Mouse (Mus musculus) embryonic facial prominence, embryonic 15.5 days (tissue): ENCODE measurements around the gene Vps53. TPM values are rescaled to one million over a fixed set of nuclear protein-coding genes. Genes with fewer than 3 reads are reported as not detected.

Source experiments
- ATAC-seq: fragments of 200-750 bp; cut with Nextera tagmentation; 2 replicates; pipeline ENCODE4 v1.8.0; 2017; ENCODE audit warnings: low read depth, moderate TSS enrichment; ENCODE audit not compliant: insufficient number of reproducible peaks, low FRiP score, low TSS enrichment
- H3K27ac ChIP-seq: fragments of 300-500 bp; sonication (generic); replicated peaks from 2 replicates; pipeline ENCODE4 v1.5.1; 2015; ENCODE audit warnings: mild to moderate bottlenecking, inconsistent platforms
- H3K27me3 ChIP-seq: fragments of 300-500 bp; sonication (generic); 2 replicates; pipeline ENCODE4 v1.6.1; 2015; ENCODE audit warnings: inconsistent platforms
- H3K36me3 ChIP-seq: fragments of 300-500 bp; sonication (generic); 2 replicates; pipeline ENCODE4 v1.6.1; 2015; ENCODE audit warnings: mild to moderate bottlenecking, inconsistent platforms
- H3K4me1 ChIP-seq: fragments of 300-500 bp; sonication (generic); 2 replicates; pipeline ENCODE4 v1.6.1; 2015; ENCODE audit warnings: inconsistent platforms
- H3K4me2 ChIP-seq: fragments of 300-500 bp; sonication (generic); replicated peaks from 2 replicates; pipeline ENCODE4 v1.6.1; 2015; ENCODE audit warnings: mild to moderate bottlenecking, inconsistent platforms
- H3K4me3 ChIP-seq: fragments of 300-500 bp; sonication (generic); replicated peaks from 2 replicates; pipeline ENCODE4 v1.5.1; 2015; ENCODE audit warnings: mild to moderate bottlenecking, inconsistent platforms
- H3K9ac ChIP-seq: fragments of 300-500 bp; sonication (generic); 2 replicates; pipeline ENCODE4 v1.6.1; 2015; ENCODE audit warnings: inconsistent platforms
- H3K9me3 ChIP-seq: fragments of 300-500 bp; sonication (generic); replicated peaks from 2 replicates; pipeline ENCODE4 v1.6.1; 2016; ENCODE audit warnings: inconsistent platforms
- WGBS: fragments of 180-500 bp; shearing (Covaris S2); methylation state at CpG from one replicate; pipeline ENCODE4 v1.1.7; 2015; 5-methylcytosine and 5-hydroxymethylcytosine counted together
- polyA plus RNA-seq: library from polyadenylated mRNA; unstranded; fragments of >200 nt; fragmentation: Nextera tagmentation; extraction: Ambion mirVana; gene quantifications from 2 replicates; pipeline ENCODE4 v1.2.1, GENCODE M21; 2015

Vps53 gene
- polyA plus RNA-seq, 1 experiment from 2014 or later, result 40.3 TPM

DNA sequence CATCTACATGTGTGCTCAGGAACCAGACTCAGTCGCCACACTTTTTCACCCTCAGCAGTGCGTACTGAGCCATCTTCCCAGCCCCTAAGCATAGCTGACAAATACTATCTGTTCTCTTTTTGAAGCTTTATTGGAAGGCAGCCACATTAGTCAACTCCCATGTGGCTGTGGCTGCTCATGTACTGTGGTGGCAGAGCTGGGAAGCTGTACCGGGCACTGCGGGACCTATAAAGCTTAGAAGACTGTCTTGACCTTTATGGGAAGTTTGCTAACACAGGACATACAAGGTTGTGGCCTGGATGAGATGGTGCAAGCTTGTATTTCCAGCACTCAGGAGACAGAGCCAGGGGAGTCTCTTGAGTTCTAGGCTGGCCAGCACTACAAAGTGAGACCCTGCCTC lies 12.8 kb downstream of the Vps53 start:
- H3K36me3 ChIP-seq, result peaks cover 15% of the 10 kb centered on the region
- no peak overlapping the region for H3K4me2 ChIP-seq
- H3K4me1 ChIP-seq, result peaks cover 16% of the 10 kb centered on the region
- ATAC-seq, result no peak
- 84% methylated on average over 4 of the region's 4 CpGs for WGBS
- H3K9me3 ChIP-seq, result no peaks in the 10 kb centered on the region
- no peak overlapping the region for H3K9ac ChIP-seq
- H3K4me3 ChIP-seq, result no peak overlapping the region
- no peak overlapping the region for H3K27ac ChIP-seq
- H3K27me3 ChIP-seq, result no peaks in the 10 kb centered on the region

DNA sequence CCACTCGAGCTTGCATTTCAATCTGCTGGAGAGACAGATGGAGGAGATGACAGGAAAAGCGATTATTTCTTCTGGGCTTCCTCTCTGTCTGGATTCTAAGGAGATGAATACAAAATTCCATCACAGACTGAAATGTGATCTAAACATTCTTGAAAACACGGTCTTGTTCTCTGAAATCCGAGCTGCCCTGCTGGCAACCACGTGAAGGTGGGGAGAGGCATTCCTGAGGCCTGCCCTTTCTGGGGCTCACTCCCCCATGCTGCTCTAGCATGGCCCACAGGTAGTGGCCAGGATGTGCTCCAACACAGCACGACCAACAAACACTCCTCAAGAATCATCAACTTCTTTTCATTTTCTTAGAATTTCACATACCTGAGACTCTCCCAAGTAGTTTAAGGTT lies 19.2 kb downstream of the Vps53 start:
- Histone ChIP-seq H3K9ac (no peak overlapping the region), H3K36me3 (peaks cover 13% of the 10 kb centered on the region), H3K27me3 (no peaks in the 10 kb centered on the region), H3K4me2 (no peak overlapping the region), H3K4me3 (no peak overlapping the region), H3K27ac (0 out of 2 replicates have a peak overlapping the region, but pooled peaks have one; percentile 11), H3K4me1 (0 out of 2 replicates have a peak, but pooled peaks cover 7% of the 10 kb centered on the region), H3K9me3 (no peaks in the 10 kb centered on the region)
- 18% methylated on average over 6 of the region's 6 CpGs for WGBS
- no peak for ATAC-seq

DNA sequence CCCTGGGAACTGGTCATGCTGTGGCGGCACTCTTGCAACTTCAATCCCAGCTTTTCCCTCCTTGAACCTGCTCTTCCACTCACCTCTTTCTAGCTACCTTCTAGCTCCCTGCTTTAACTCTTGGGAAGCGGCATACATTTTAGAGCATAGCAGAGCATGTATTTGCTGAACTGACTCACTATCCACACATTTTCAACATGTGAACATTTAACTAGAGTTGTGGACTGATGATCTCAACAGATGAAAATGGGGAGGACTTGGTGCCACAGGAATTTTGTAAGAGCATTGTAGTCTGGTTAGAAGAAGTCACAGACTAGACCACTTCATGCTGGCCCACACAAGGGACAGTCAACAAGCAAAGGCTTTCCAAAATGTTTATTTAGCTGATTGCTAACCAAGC lies 21.1 kb downstream of the Vps53 start:
- WGBS, result 87% methylated on average over 2 of the region's 2 CpGs
- Histone ChIP-seq H3K36me3 (peaks cover 9% of the 10 kb centered on the region), H3K27me3 (no peaks in the 10 kb centered on the region), H3K27ac (no peak overlapping the region), H3K9ac (no peak overlapping the region), H3K4me1 (0 out of 2 replicates have a peak, but pooled peaks cover 7% of the 10 kb centered on the region), H3K9me3 (no peaks in the 10 kb centered on the region), H3K4me2 (no peak overlapping the region), H3K4me3 (no peak overlapping the region)
- ATAC-seq, result no peak

DNA sequence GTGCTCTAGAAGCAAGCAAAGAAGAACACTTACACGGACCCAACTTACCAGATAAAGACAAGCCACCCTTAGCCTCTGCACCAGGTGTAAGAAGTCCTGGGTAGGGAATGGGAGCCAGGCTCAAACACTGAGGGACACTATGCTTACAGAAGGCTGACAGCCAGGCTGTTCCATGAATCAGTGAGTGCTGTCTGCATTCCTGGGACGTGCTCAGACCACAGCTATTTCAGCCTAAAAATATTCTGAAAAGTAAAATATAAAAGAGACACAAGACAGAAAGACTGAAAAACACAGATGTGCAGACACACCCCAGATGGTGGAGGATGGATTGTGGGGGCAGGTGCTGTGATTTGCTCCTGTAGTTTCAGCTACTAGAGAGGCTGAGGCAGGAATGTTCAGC lies 24.6 kb downstream of the Vps53 start:
- Histone ChIP-seq H3K36me3 (peaks cover 6% of the 10 kb centered on the region; the same call in 1 of the 2 replicates), H3K9me3 (no peaks in the 10 kb centered on the region), H3K4me1 (0 out of 2 replicates have a peak, but pooled peaks cover 1% of the 10 kb centered on the region), H3K27me3 (no peaks in the 10 kb centered on the region), H3K4me3 (no peak overlapping the region), H3K27ac (no peak overlapping the region), H3K4me2 (no peak overlapping the region), H3K9ac (no peak overlapping the region)
- no peak for ATAC-seq
- 65% methylated on average over 2 of the region's 2 CpGs for WGBS

DNA sequence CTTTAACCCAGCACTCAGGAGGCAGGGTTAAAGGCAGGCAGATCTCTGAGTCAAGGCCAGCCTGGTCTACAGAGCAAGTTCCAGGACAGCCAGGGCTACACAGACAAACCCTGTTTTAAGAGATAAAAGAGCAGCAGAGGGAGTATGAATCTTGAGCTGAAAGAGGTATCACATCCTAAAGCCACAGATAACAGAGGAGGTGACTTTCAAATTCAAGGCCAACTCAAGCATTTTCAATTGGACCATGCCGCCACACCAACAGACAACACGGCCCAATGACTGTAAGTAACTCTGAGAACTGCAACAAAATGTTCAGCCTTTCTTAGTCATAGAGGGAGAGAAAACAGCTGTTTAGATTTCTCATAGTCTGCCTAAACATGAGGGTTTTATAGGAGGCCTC lies 25.2 kb downstream of the Vps53 start:
- no peak for ATAC-seq
- H3K27me3 ChIP-seq, result no peaks in the 10 kb centered on the region
- H3K9me3 ChIP-seq, result no peaks in the 10 kb centered on the region
- no peak overlapping the region for H3K27ac ChIP-seq
- WGBS, result 88% methylated on average over 2 of the region's 2 CpGs
- no peak overlapping the region for H3K4me3 ChIP-seq
- H3K9ac ChIP-seq, result no peak overlapping the region
- peaks cover 4% of the 10 kb centered on the region for H3K4me1 ChIP-seq
- H3K36me3 ChIP-seq, result peaks cover 6% of the 10 kb centered on the region; the same call in 1 of the 2 replicates
- no peak overlapping the region for H3K4me2 ChIP-seq

DNA sequence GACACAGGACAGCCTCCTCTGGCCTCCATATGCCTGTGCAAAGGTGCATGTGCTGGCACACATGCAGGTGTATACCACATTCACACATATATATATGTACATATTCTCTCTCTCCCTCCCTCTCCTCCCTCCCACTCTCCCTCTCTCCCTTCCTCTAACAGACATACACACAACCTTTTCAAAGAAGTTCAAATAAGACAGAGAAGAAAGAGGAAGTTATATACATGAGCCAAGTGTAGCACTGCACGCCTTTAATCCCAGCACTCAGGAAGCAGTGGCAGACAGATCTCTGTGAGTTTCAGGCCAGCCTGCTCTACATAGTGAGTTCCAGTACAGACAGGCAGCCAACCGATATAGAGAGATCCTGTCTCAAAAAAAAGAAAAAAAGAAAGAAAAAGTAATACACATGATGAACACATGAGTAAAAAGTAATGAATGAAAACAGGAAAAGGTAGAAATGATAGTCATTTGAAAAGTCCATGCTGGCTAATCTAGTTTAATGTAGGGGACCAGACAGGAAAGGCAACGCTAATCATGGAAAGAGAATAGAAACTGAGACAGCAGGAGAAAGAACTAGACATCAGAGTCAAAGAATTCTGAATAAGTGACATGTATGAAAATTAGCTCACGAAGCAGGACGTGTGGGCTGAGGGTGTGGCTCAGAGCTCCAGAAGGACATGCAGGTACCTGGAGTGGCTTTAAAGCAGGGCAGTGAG lies 26.1 kb downstream of the Vps53 start:
- H3K4me3 ChIP-seq, result no peak overlapping the region
- peaks cover 12% of the 10 kb centered on the region for H3K4me1 ChIP-seq
- ATAC-seq, result no peak
- no peak overlapping the region for H3K4me2 ChIP-seq
- H3K9ac ChIP-seq, result no peak overlapping the region
- 82% methylated on average over 5 of the region's 5 CpGs for WGBS
- H3K9me3 ChIP-seq, result no peaks in the 10 kb centered on the region
- peaks cover 6% of the 10 kb centered on the region; the same call in 1 of the 2 replicates for H3K36me3 ChIP-seq
- H3K27ac ChIP-seq, result no peak overlapping the region
- no peaks in the 10 kb centered on the region for H3K27me3 ChIP-seq

DNA sequence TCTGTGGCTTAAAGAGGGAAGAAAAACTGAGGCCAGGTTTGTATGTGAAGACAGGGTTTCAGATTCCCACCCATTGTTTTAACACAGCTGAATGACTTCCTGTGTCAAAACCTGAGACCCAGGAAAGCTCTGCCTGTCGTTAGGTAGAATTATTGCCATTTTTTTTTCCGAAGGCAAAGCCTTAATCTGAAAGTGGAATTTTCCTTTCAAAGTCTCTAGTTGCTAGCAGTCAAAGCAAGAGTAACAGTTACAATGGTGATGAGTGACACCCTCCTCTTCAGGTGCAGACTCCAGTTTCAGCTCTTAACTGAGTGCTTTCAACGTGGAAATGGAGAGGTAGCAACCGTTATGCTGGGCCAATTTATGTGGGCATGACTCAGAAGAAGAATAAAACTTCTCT lies 28.5 kb downstream of the Vps53 start:
- Histone ChIP-seq H3K36me3 (peaks cover 6% of the 10 kb centered on the region; the same call in 1 of the 2 replicates), H3K4me1 (peaks cover 26% of the 10 kb centered on the region), H3K27me3 (no peaks in the 10 kb centered on the region), H3K9ac (no peak overlapping the region), H3K4me2 (no peak overlapping the region), H3K9me3 (no peaks in the 10 kb centered on the region), H3K4me3 (no peak overlapping the region), H3K27ac (peak overlapping the region; percentile 36)
- WGBS, result 39% methylated on average over 4 of the region's 4 CpGs
- ATAC-seq, result no peak

DNA sequence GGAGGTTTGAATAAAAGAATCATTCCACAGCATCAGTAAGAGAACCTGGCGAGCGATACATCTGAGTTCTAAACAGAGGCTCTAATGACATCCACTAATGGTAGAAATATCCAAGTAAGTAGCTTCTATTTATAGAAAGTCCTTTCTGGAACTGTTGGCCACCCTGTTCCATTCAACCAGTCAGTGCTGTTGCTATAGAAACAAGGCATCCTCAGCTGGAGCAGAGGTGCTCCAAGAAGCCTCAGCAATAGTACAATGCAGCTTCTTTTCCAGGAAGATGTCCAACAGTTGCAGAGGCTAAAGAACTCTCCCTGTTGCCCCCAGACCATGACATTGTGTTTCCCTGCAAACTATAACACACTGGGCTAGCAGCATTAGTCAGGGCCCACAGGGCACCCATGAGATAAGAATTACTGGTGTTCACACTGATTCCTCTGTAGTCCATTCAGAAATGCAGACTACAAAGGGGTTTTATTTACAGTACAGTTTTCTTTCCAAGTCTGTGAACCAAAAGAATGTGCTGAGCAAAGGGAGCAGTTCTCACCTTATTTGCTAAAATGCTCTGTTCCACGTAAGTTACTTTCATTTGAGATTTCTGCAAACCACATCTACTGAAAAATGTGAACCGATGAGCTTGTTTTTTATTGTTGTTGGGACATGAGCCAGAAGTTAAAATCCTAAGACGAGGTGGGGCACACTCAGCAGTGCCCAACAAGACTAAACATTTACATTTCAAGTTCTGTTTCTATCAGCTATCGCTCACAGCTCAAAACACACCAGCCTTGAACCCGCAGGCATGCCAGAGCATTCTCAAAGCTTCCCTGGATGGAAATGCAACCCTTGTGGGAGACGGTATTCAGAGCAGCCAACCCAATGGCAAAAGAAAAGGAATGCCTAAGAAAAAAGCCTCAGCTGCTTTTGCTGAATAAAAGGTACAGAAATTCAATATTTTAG lies 31.1 kb downstream of the Vps53 start:
- H3K4me3 ChIP-seq, result no peak overlapping the region
- no peak; the same call in 1 of the 2 replicates for ATAC-seq
- H3K36me3 ChIP-seq, result no peaks in the 10 kb centered on the region
- no peaks in the 10 kb centered on the region for H3K27me3 ChIP-seq
- H3K4me1 ChIP-seq, result peaks cover 26% of the 10 kb centered on the region
- no peak overlapping the region for H3K4me2 ChIP-seq
- no peak overlapping the region for H3K9ac ChIP-seq
- peak overlapping the region; percentile 83 for H3K27ac ChIP-seq
- WGBS, result 44% methylated on average over 8 of the region's 8 CpGs
- no peaks in the 10 kb centered on the region for H3K9me3 ChIP-seq

DNA sequence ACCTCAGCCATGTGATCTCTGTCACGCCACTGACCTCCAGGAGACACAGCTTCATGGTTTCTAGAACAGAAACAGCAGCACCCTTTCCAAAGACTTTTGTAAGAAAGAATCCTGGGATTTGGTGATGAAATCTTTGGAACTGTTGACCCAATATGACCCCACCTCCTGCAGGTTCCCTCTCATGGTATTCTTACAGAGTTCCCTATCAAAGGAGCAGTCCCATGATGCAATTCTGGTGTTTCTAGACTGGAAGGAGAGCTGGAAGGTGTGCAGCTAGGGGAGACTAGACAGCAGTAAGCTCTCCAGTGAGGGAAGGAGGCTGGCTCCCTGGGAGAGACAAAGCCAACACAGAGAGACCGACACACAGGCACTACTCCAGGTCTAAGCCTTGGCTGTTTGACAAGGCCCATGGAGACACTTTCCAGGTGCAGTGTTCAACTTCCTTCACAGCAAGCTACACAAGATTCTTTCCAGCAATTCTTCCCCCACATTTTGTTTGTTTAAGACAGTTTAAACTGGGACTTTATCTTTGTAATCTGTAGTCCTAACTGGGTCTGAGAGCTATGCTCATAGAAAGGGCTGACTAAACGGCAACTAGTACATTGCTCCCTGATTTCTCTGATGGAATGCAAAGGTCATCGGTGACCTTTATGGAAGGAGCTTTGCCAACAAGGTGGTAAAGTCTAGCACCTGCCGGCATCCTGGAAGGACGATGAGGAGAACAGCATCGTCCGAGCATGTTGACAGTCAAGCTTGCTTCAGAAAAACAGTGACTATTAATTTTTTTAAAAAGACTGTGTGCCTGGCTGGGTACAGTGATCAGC lies 33.0 kb downstream of the Vps53 start:
- H3K27ac ChIP-seq, result no peak overlapping the region
- H3K9me3 ChIP-seq, result no peaks in the 10 kb centered on the region
- H3K4me3 ChIP-seq, result no peak overlapping the region
- no peak overlapping the region for H3K4me2 ChIP-seq
- 89% methylated on average over 8 of the region's 8 CpGs for WGBS
- no peak overlapping the region for H3K9ac ChIP-seq
- peaks cover 26% of the 10 kb centered on the region for H3K4me1 ChIP-seq
- no peaks in the 10 kb centered on the region for H3K27me3 ChIP-seq
- no peaks in the 10 kb centered on the region for H3K36me3 ChIP-seq
- ATAC-seq, result no peak

DNA sequence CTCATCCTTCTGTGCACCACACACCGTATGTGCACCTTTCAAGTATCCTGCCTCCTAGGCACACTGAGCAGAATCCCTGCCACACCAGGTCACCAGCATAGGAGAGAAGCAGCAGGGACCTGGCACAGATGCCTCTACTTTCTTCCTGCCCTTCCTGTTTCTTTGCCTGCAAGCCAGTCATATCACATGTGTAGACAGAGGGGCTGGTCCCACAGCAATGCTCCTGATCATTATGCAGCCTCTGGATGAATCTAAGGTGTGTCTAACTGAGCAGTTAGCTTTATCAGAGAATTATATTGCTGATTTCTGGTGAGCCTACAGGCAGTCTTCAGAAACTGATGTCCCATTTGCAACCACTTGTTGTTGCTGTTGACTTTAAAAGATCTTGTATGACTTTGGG lies 34.3 kb downstream of the Vps53 start:
- no peaks in the 10 kb centered on the region for H3K27me3 ChIP-seq
- no peak overlapping the region for H3K27ac ChIP-seq
- H3K4me2 ChIP-seq, result no peak overlapping the region
- no peak for ATAC-seq
- WGBS, result 100% methylated on average over 1 of the region's 1 CpGs
- H3K9ac ChIP-seq, result no peak overlapping the region
- H3K36me3 ChIP-seq, result no peaks in the 10 kb centered on the region
- peaks cover 26% of the 10 kb centered on the region for H3K4me1 ChIP-seq
- H3K4me3 ChIP-seq, result no peak overlapping the region
- no peaks in the 10 kb centered on the region for H3K9me3 ChIP-seq

DNA sequence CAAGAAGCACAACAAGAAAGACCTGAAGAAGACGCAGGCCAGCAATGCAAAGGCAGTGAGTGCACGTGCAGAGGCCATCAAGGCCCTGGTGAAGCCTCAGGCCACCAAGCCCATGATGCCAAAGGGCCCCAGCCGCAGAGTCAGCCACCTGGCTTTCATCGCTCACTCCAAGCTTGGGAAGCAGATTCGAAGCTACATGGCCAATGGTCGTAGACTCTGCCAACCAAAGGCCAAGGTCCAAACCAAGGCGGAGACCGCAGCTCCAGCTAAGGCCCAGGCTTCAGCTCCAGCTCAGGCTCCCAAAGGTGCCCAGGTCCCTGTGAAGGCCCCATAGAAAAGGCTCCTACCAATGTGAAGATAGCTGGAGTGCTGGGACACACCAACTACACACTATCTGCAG lies 35.1 kb downstream of the Vps53 start:
- WGBS, result 91% methylated on average over 8 of the region's 8 CpGs

More for the DNA sequence above, 35.1 kb downstream of the Vps53 start:
- Histone ChIP-seq H3K4me1 (peaks cover 24% of the 10 kb centered on the region), H3K4me3 (no peak overlapping the region), H3K9ac (no peak overlapping the region), H3K4me2 (no peak overlapping the region), H3K27me3 (no peaks in the 10 kb centered on the region), H3K27ac (no peak overlapping the region), H3K36me3 (no peaks in the 10 kb centered on the region), H3K9me3 (no peaks in the 10 kb centered on the region)
- ATAC-seq, result no peak
